Mouse (Mus musculus) CD4-positive helper T cell, adult 2 months (primary cell): ENCODE measurements around the gene Gadd45b.

Experiments
- DNase-seq: peaks from one replicate; pipeline ENCODE4 v3.0.0-alpha.2; 2012; ENCODE audit warnings: low read depth, missing footprints, low spot score

Gadd45b gene

DNA sequence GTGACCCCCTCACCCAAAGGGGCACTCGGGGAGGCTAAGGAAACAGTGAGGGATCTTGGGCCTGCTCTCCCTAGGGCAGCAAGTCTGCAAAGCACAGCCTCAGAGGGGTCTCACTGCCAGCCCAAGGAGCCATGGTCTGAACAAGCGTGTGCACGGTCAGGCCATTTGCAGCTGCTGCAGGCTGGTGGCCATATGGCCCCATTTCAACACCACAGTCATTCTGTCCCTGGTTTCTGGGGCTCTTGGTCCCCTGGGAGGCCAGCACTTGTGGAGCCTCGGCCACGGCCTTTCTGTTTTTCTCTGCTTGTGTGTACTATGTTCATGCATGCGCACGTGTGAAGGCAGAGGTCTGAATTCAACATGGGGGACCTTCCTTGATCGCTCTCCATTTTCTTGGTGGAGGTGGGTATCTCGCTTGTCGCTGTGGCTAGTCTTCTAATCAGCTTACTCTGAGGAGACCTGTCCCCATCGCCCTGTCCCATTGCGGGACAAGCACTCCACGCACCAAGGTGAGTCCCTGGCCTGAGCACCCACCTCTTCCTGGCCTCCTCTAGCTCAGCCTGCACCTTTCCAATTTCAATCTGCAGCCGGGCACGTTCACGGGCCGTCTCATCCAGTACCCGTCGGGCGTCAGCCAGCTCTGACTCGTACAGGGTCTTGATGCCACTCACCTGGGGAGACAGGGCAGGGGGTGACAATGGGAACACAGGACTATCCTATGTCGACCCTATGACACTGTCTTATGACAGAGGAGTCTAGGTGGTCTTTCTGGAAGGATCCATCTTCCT lies 20.3 kb upstream of the Gadd45b start:
- DNase-seq, result no peak

DNA sequence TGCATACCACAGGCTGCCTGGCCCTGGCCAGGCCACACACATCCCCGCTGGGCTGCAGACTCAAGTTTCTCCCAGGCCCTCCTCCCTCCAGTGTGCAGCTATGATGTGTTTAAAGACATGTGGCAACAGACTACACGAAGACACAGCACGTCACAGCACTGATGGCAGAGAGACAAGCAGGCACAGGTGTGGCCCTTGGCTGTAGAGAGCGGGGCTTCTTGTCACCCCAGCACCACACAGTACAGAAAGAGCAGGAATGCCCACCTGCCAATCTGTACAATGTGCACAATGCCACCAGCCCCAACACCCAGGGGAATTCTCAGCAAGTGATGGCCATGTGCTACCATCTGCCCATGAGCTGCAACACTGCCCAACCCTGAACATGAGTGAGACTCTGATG lies 18.5 kb upstream of the Gadd45b start:
- no peak for DNase-seq

DNA sequence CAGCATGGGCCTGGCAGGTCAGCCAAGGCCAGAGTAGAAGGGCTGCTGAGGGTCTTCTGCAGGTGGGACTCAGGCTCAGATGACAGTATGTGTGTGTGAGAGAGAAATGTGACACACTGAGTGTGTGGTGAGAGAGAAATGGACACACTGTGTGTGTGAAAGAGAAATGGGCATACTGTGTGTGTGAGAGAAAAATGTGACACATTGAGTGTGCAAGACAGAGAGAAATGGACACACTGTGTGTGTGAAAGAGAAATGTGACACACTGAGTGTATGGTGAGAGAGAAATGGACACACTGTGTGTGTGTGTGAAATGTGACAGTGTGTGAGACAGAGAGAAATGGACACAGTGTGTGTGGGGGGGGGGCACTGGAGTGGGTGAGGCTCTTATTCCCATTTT lies 18.0 kb upstream of the Gadd45b start:
- DNase-seq, result no peak

DNA sequence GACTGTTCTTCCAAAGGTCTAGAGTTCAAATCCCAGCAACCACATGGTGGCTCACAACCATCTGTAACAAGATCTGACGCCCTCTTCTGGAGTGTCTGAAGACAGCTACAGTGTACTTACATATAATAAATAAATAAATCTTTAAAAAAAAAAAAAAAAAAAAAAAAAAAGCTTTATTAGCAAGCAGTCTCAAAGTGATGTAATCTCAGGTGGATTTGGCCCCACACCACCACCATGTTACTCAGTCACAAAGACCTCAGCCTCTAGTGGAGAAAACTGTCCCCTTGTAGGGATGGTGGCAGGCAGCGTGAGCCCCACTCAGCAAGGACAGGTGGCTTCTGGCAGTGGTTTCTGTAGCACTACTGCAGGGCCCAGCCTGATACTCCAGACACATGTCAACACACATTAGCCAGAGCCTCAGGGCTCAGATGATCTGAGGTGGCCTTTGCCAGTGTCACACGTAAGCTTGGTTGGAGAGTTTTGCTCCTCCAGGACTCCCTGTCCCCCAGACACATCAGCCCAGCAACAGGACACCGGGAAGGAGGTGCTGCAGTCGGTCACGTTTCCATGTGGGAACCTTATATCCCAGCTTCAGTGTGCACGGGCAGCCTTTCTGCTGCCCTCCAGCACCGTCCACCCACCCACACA lies 16.4 kb upstream of the Gadd45b start:
- DNase-seq, result no peak

DNA sequence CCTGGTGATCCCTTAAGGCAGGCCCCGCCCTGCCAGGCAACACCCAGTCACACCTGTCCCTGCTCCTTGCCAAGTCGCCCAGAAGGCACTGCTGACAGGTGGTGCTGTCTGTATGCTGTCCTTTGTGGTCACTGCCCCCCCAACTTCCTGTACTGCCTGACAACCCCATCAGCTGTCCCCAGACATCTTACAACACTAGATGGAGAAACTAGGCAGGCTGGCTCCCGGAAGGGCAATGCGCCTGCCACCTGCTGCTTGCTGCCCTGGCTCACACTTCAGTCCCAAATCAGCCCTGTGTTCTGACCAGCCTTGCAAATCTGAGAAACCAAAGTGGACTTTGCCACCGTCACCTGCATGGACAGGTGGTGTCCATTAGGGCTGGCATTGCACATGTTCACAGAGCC lies 15.6 kb upstream of the Gadd45b start:
- no peak for DNase-seq

DNA sequence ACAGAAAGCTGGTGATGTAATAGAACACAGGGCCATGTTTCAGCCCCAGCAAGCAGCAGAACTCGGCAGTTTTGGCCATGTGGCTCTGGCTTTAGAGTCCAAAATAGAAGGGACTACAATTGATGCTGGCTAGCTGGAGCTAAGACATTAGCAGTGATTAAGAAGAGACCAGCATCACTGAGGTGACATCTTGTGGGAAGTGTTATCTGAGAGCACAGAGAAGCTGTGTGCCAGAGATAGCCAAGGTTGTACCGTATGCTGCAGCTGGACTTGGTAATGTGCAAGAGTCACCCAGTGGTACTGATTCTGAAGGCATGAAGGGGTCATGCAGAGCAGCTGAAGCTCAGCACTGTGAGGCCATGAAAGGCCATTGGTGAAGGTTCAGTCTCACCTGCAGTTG lies 14.6 kb upstream of the Gadd45b start:
- DNase-seq, result no peak

DNA sequence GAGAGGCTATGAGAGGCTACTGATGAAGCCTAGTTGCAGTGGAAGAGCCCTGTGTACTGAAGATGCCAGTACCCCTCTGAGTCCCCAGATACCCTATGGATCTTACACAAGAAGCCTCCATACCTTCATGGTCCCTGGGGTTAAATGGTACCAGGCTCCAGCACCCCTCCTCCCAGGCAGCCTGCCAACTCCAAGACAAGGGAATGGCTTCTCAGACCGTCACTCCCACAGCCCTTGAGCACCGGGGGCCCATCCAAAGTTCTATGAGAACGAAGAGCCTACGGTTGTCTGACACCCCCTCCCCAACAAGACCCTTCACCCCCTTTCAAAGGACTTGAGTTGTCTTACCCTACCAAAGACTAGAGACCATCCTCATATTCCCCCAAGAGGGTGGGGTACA lies 14.1 kb upstream of the Gadd45b start:
- DNase-seq, result no peak

DNA sequence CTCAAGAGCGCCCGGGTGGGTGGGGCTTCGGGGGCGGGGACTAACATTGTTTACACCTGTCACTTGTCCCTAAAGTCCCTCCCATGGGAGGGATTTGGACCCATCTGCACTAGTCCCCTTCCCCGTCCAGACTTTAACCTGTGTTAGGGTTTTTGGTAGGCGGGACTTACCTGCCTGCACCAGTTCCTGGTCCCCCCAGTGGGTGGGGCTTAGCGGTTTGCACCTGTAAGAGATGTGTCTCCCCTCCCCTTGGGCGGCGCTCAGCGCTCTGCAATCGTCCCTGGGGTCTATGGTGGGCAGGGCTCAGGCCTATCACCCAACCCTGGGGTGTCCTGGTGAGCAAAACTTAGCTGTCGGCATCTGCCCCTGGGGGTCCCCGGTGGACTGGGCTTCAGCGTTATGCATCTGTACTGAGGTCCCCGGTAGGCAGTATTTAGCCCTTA lies 12.5 kb upstream of the Gadd45b start:
- peak; percentile 54 for DNase-seq

DNA sequence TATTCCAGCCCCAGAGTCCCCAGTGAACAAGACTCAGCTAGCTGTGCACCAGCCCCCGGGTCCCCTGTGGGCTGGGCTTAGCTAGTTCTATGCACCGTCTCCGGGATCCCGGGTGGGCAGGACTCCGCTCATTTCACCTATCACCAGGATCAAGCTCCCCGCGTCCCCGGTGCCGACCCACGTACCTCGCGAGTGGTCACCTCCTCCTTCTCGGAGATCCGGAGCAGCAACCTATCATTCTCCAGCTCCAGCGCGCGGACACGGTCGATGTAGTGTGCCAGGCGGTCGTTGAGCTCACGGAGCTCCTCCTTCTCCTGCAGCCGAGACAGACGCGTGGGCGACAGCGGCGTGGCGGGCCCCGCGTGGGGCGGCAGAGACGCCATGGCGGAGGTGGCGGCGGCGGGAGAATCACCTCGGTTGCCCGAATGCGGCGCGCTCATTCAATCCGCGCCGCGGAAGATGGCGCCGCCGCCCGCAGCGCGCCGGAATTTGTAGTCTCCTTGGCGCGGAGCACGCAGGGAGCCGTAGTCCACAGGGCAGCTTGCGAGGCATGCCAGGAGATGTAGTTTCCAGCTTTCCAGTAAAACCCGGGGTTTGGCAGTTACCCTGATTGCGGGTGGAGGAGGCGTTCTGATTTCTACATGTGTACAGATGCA lies 12.0 kb upstream of the Gadd45b start, which contains the start of gene Lmnb2:
Lmnb2 (minus strand) TSS at position 467 of the 656 bp plus-strand sequence.
- DNase-seq, result peak; percentile 75

DNA sequence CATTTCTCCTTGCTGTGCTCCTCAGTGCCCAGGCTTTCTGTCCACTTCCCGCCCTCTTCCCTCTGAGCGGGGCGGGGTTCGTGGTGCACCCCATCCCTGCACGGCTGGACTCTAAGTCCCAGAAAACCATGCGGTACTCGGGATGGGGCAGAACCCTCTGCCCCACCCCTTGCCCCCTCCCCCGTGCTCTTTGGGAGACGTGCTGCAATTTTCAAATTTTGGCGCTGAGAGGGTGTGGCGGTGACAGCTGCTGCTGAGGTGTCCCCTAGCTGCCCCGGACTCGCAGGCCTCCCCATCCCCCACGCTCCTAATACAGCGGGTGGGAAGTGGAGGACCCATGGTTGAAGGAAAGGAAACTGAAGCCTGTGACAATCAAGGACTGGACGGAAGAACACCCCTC lies 8.0 kb upstream of the Gadd45b start:
- no peak for DNase-seq

DNA sequence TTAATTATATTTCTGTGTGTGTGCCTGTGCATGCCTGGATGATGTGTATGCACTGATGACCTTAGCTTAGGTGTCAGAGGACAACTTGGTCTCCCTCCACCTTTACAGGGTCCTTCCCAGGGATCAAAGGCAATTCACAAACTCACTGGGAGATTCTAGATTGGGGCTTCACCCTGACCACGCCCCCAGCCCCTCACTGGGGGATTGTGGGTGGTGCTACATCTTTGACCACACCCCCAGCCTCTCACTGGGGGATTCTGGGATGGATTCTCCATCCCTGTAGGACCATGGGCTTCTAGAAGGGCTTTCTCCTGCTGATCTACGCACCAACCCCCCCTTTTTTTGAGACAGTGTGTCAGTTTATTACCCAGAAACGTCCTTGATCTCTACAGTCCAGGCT lies 4.4 kb upstream of the Gadd45b start:
- DNase-seq, result no peak

DNA sequence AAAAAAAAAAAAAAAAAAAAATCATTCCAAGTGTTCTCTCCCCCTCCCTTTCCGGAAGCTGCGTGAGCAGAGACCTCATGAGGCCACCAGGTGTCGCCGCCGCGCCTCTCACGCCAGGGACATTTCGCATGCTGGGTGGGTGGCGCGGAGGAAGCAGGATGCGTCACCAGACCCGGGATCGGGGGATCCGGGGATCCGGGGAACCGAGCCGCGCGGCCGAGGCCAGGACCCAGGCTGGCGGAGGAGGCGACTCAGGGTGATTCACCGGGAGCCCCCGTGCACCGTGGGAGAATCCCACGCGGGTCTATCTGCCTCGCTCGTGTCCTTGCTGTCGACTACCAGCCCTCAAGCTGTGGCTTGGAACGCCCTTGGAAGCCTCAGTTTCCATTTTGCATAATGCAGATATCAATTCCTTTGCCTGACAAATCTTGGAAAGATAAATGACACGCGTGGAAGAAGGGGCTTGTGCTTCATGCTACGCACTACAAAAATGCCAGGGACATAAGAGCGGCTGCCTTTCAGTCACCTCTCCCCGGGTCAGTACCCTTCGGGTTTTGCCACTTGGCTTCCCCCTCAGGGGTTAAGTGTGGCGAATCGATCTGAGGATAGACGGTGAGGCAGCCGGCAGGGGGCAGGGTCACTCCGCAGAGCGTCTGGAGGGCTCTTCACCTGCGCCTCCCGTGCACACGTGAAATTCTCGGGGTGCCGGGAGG lies 1.1 kb upstream of the Gadd45b start:
- peak; percentile 92 for DNase-seq

DNA sequence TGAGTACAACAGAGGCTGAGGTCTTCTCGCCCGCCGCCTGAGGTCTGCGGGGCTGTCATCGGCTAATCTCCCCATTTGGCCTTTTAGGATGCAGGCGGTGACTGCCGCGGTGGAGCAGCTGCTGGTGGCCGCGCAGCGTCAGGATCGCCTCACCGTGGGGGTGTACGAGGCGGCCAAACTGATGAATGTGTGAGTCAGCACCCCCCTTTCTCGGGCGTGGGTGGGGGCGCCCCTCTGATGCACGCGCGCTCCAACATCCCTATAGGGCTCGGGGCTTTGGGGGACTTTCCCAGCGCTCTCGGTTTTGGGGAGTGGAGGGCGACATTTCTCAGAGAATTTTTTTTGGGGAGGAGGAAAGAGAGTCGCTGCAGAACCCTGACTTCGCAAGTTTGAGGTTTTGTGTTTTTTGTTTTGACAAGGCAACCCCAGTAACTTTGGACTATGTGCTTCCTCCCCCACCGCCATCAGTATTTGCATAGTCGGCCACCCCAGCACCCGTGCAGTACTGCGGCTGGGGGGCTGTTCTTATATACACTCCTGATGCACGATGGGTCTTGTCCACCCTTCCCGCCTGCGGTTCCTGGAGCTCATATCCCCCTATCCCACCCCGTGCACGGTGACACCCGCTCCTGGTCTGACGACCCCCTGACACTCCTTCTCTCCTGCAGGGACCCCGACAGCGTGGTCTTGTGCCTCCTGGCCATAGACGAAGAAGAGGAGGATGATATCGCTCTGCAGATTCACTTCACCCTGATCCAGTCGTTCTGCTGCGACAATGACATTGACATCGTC lies 684 bp downstream of the Gadd45b start:
- peak; percentile 88 for DNase-seq

DNA sequence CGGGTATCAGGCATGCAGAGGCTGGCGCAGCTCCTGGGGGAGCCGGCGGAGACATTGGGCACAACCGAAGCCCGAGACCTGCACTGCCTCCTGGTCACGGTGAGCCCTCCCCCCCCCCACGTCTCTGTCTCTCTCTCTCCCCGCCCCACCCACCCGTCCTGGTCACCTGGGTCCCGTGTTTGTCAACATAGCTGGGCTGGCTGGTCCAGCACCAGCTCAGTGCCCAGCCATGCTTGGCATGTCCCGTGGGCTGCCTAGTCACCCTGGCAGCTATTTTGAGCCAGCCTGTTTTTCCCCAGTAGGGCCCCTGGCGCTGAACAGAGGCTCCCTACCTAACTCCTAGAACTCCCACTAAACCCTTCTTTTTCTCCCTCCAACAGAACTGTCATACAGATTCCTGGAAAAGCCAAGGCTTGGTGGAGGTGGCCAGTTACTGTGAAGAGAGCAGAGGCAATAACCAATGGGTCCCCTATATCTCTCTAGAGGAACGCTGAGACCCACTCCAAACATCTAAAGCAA lies 1.3 kb downstream of the Gadd45b start:
- DNase-seq, result peak; percentile 24

DNA sequence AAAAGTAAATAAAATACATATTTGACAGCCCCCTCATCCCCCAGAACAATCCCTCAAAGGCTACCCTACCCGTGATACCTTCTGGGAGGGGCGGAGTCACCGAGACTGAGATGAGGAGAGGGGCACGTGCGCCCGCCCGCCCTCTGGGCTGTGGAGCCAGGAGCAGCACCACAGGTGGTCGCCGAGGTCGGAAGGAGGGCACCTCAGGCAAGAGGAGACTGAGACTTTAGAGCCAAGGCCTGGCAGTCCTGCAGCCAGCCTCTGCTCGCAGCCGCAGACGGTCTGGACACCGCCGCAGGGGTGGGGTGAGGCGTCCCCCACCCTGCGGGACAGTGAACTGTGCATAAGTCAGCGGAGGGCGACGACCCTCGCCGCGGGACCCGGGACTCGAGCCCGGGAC lies 1.8 kb downstream of the Gadd45b start:
- peak; percentile 47 for DNase-seq

DNA sequence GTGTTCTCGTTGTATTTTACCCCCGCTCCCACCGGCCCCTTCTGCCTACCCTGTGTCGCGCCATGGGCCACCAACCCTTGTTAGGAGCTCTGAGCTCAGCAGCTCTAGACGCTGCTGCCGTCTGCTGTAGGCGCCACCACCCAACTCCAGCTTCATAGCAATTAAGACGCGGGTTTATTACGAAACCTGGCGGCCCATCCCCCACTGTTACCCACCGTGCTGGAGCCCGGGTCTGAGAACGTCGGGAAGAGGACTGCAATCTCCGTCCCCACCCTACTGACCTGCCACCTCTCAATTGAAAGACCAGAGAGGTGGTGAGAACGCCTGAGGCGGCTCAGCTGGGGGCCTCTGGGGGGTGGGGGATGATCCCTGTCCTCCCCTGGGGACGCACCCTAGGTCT lies 2.3 kb downstream of the Gadd45b start:
- DNase-seq, result peak; percentile 68

DNA sequence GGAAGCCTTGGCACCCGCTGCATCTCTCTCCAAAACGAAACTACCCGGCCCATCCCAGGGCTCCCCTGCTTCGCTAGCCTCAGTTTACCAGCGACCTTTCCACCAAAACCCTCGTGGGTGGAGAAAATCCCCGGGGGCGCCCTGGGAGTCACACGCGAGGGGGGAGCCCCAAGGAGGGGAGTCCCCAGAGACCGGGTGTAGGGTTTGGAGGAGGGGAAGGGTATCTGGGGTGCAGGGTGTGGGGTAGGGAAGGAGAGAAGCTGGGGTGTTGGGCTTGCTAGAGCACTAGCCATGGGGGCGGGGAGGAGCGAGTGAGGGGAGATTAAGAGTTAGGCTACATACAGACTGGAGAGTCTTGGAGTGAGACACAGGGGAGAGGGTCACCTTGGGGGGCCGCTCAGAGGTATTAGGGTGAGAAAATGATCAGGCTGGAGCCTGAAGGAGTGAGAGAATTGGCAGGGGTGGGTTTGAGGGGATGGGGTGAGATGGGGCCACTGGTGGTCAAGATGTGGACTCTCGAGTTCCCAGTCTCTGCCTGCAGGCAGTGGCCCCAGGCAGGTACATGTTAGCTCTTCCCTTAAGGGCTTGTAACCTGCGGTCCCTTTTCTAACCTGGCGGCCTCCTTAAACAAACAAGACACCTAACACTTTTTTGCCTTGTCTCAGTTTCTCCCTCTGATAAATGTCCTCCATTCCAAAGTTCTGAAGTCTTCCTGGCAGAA lies 3.0 kb downstream of the Gadd45b start:
- peak; percentile 64 for DNase-seq

DNA sequence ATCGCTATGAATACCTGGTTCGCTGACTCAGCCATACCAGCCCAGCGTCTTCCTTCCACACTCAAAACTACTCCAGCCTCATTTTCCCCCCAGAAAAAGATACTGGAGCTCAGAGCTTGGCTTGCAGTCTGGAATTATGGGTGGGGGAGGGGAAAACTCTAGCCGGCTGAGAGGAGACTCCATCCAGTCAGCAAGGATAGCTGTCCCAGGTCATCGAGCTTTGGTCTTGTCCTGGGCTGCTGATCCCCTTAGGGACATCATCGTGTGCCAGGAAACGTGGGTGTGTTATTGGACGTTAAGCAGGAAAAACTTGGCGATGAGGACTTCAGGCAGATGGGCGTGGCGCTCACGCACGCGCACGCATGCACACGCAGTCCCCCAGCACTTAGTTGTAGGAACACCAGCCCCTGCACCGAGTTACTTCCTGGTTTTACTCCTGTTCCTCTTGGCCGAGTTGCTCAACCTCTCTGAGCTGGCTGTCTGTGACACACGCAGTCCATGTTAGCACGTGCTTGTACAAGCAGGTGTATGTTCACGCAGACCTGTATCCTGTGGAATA lies 3.6 kb downstream of the Gadd45b start:
- peak; percentile 55 for DNase-seq

DNA sequence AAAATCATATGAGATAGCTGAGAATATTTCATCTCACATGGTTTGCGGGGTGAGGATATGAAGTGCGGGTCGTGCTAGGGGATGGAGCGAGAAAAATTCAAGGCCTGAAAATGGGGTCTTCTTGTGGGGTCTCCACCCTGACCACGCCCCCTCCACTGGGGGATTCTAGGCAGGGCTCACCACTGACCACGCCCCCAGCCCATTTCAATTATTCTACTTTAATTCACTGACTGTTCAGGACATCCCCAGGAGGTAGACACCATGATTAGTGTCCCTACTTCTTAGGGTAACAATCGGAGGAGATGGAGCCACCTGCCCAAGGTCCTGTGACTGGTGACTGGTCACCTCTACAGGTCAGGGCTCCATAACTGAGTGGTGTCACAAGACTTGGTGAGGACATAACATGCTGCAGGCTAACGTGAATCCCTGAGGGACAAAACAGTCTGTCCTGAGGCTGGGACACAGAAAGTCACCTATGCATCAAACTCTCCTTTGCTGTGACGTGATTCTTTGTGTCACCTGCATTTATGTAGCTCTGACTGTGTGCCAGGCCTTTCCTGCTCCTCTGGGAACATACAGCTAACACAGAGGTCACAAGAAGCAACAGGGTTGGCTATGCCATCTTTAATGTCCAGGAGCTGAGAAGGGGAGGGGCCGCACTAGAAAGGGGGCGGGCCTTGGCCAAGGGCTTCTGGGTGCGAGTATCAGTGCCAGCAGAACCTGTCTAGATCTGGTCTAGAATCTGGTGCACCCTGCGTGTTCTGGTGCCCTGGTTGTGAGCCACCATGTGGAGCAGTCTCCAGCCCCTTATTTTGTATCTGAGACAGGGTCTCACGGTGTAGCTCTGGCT lies 4.5 kb downstream of the Gadd45b start:
- DNase-seq, result no peak
